Mouse (Mus musculus) ovary, postnatal 36 days (tissue): ENCODE measurements around the gene Fuk.
A peak's percentile ranks its signal among the peaks of the same experiment; 100 is the strongest.
"Not testable (repeated sequence)": the region's sequence is repeated elsewhere in the genome, so short reads cannot be mapped to it uniquely, and the experiment has no call there.

Experiments used
- DNase-seq: peaks from one replicate; pipeline ENCODE4 v3.0.0; 2022; ENCODE audit warnings: low spot score, mixed read lengths

The Fuk gene

DNA sequence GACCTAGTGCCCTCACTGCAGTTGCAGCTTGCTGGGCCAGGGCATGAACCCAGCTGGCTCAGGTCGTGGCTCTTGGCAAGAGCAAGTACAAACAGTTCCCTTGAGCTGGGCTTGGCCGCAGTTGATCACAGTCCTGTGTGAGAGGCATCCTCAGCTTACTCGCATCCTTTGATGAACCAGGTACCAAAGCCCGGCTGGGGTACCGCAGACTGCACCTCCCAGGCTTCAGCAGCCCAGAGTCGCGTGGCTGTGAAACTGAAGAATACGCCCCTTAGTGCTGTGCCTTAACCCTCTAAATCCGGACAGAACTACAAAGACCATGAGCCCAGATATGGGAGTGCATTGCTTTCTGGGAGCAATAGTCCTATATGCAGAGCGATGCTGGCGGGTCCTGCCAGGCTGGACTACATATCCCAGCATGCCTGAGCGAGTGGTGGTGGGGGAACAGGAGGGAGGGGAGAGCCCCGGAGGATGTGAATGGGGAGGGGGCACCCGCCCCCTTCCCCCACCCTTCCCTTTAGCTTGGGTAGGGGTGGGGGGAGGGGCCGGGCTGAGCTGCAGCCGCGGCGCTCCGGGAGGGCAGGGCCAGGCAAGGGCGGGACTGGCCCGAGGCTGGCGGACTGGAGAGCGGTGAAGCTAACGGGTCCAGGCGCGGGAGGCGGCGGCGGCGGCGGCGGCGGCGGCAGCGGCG lies 17.2 kb upstream of the Fuk start, which contains the start of gene St3gal2:
TSS of gene St3gal2 (plus strand) at position 582 of the 691 bp plus-strand sequence.
- DNase-seq: peak; percentile 84

DNA sequence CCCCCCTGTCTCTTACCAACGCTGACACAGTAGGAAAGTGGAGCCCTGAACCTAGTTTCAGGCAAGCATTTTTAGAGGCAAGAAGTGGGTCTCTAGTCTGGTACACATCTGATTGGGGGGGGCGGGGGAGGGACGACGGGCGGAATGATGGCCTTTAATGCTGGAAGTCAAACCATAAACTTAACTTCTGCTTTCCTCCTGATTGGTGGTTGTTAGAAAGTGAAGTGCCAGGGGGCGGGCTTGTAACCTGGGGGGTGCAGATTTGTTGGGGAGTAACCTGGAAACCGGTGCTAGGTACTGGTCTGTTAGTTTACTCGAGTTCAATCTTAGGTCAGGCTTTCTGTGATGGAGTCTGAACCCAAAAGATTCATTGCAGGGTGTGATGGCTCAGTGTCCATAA lies 16.2 kb upstream of the Fuk start:
- no peak for DNase-seq

- no peak for DNase-seq
These were observed 15.7 kb upstream of the Fuk start for GRCm38 (mm10) chr8:110918027-110918426.

GRCm38 (mm10) chr8:110917415-110917814 lies 15.1 kb upstream of the Fuk start:
- no peak for DNase-seq

- no peak for DNase-seq
These were observed 9.6 kb upstream of the Fuk start for GRCm38 (mm10) chr8:110911576-110912570.

DNA sequence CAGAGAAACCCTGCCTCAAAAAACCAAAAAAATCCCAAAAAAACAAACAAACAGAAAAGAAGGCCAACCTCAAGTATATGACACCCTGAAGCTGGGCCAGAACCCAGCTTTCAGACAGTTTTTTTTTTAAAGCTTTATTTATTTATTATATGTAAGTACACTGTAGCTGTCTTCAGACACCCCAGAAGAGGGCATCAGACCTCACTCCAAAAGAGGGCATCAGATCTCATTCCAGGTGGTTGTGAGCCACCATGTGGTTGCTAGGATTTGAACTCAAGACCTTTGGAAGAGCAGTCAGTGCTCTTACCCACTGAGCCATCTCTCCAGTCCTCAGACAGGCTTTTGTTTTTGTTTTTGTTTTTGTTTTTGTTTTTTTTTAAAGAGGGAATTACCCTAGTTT lies 7.6 kb upstream of the Fuk start:
- DNase-seq: not testable (repeated sequence)

DNA sequence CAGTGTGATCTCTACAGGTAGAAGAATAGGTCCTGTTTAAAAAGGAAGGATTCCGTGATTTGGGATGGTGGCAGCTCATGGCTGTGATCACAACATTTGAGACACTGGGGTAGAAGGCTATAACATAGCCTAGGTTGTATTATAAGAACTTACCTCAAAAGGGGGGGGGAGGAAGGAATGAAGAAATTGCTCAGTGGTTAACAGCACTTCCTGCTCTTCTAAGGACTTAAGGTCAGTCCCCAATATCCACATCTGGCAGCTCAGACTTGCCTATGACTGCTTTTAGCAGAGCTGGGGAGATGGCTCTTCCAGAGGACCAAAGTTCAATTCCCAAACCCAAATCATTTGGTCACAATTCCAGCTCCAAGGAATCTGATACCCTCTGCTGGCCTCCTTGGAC lies 4.4 kb upstream of the Fuk start:
- DNase-seq: no peak

GRCm38 (mm10) chr8:110905404-110905803 lies 3.1 kb upstream of the Fuk start:
- no peak for DNase-seq

- DNase-seq: no peak
These were observed 284 bp upstream of the Fuk start for GRCm38 (mm10) chr8:110902579-110902965.

GRCm38 (mm10) chr8:110901056-110901455 lies 1.2 kb downstream of the Fuk start:
- DNase-seq: no peak

DNA sequence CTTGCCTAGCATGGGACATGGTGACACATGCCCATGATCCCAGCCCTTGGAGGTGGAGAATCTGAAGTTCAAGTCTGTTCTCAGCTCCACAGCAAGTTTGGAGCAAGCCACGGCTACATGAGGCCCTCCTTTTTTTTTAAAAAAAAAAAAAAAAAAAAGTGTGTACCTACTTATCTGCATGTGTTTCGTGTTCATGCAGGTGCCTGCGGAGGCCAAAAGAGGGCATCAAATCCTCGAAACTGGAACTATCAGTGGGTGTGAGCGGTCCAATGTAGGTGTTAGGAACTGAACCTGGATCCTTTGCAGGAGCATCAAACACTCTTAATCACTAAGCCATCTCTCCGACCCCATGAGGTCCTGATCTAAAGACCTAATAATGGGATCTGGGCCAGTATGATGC lies 4.8 kb downstream of the Fuk start:
- DNase-seq: no peak

- DNase-seq: no peak
These were observed 6.5 kb downstream of the Fuk start for GRCm38 (mm10) chr8:110895812-110896211.

DNA sequence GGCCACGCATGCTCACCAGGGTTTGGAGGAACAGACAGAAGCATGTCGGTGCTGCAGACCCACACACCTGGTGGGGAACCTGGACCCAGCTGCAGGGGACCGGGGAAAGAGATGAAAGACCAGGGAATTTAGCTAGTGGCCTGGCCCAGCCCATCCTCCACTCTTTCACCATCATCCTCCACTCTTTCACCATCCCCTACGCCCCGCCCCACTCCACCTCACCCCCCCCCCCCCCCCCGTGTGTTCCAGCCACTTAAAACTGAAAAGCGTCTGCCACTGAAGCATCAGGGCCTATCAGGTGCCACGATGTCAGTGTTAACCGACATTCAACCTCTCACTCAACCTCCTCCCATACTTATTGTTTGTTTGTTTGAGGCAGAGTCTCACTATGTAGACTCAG lies 7.0 kb downstream of the Fuk start:
- no peak for DNase-seq

GRCm38 (mm10) chr8:110894851-110895250 lies 7.4 kb downstream of the Fuk start:
- DNase-seq: no peak

GRCm38 (mm10) chr8:110892913-110893312 lies 9.4 kb downstream of the Fuk start:
- DNase-seq: no peak

DNA sequence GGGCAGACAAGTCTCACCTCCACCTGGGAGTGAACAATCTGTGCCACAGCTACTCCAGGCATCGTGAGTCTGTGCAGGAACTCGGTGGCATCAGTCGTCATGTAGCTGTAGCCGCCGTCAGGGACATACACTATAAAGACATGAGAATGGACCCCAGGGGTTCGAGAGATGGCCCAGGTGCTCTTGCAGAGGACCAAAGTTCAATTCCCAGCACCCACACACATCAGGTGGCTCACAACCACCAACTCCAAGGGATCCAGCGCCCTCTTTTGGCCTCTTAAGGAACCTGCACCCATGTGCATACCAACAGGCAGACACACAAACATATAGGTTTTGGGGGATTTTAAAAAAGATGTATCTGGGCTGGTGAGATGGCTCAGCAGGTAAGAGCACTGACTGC lies 10.2 kb downstream of the Fuk start:
- no peak for DNase-seq

DNA sequence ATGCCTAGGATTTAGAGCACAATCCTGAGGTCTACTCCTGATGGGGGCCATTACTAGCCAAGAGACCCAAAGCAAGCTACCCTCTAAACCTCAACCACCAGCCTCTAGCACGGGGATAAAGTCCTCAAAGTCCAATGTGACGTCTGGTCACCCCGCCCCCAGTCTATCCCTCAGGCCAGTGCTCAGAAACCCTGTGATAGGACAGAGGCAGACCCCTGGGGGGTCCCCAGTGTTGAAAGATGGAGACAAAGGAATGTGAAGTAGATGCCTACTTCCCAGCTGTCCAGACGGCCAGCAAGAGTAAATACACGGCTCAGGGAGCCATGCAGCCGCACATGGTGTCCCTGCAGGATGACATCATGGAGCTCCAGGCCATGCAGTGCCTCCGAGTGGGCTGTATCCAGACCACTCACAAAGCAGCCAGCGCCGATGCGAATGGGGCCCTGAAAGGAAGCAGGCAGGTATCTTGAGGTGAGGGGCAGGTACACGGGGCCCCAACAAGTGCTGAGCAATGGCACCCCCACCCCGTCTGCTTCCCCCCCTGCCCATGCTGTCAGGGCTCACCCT lies 12.3 kb downstream of the Fuk start:
- DNase-seq: no peak

DNA sequence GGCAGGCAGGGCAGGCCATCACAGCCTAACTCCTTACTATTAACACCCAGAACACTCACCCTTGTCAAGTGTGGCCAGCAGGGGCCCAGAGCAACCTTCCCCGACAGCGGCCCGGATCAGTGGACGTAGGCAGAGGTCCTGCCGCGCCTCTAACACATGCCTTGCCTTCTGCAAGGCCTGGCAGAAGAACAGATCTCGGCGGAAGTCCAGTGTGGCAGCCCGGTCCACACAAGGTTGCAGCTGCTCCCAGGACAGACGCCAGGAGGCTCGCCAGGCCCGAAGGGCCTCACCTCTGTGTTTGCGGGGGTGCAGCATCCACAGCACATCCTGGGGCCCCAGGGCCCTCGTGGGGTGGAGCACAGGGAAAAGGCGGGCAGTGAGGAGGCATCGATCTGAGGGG lies 13.4 kb downstream of the Fuk start:
- no peak for DNase-seq

- no peak for DNase-seq
These were observed 13.8 kb downstream of the Fuk start for GRCm38 (mm10) chr8:110888441-110888840.

DNA sequence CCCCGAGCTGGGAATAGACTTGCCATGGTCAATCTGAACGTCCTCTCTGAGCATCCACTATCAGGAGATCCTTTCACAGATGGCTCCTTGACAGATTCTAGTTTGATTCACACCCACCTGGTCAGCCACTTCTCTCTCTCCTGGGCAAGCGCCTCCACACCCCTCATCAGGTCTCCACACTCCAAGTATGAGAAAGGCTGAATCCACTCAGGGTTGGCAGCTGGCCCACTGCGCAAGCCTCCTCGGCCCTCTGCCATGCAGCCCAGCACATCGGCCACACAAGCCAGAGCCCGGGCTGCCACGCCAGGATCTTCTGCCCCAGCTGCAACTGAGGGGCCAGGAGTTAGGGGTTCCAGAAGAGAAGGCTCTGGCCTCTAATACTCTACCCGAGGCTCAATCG lies 14.7 kb downstream of the Fuk start:
- DNase-seq: no peak

DNA sequence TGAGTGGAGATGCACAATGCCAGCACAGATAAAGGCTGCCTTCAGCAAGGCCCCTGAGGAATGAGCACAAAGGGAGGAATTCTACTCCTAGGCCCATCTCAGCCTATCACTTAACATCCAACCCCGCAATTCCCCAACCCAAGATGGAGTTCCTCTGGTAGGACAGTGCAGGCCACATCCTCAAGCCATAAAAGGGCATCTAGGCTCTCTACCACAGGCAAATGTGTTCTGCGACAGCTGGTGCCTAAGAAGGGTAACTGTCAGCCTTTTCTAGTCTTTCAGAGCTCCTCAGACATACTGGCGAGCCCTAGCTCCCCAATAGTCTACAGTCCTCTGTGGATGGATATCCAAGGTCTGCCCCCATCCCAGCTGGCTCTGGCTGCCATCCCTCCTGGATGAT lies 15.7 kb downstream of the Fuk start:
- DNase-seq: no peak

DNA sequence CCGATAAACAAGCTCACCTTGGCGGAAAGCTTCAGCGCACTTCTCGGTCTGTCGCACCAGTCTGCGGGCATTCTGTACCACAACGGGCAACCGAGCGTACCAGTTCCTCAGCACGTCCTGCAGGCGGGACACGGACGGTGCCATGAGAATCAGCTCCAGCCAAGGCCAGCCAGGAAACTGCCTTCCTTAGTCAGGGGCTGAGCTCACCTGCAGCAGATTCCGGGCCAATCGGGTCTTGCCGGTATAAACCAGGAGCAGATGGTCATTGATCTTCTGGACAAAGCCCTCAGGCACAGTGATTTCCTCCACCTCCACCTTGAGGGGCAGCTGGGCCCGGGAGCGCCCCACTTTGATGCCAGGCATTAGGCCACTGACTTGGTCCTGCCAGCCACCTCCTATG lies 18.5 kb downstream of the Fuk start:
- DNase-seq: no peak

DNA sequence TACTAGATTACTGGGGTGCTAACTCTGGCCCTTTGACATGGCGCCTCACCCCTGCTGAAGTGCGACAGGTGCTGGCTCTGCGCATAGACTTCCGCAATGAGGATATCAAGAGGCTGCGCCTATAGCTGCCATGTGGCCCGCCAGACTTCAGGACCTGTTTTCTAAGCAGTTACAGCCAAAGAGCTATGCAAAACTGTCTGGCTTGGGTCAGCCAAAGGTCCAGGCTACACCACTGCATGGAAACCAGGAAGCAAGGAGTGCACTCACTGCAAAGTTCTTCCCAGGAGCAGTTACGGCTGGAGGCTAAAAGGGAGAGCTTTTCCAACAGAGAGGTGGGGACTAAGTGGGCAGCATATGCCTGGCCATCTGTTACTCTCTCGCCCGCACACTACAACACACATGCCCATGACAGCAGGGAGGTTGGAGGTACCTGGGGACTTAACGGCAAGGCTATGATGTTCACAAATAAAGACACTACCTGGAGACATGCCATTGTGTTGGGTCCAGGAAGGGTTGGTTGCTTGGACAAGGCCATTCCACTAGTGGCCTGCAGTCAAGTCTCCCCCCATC lies 20.5 kb downstream of the Fuk start:
- no peak for DNase-seq
